Mouse (Mus musculus) urinary bladder, postnatal 36 days (tissue): Measurements from ENCODE around the gene Gbf1.
"Not testable (repeated sequence)": the region's sequence is repeated elsewhere in the genome, so short reads cannot be mapped to it uniquely, and the experiment has no call there.

ENCODE experiments used
- DNase-seq, 2 experiments: peaks; one replicate each; pipeline ENCODE4 v3.0.0; 2022; ENCODE audit warnings: low spot score in 2 of 2, mixed read lengths in 1 of 2

The Gbf1 gene

DNA sequence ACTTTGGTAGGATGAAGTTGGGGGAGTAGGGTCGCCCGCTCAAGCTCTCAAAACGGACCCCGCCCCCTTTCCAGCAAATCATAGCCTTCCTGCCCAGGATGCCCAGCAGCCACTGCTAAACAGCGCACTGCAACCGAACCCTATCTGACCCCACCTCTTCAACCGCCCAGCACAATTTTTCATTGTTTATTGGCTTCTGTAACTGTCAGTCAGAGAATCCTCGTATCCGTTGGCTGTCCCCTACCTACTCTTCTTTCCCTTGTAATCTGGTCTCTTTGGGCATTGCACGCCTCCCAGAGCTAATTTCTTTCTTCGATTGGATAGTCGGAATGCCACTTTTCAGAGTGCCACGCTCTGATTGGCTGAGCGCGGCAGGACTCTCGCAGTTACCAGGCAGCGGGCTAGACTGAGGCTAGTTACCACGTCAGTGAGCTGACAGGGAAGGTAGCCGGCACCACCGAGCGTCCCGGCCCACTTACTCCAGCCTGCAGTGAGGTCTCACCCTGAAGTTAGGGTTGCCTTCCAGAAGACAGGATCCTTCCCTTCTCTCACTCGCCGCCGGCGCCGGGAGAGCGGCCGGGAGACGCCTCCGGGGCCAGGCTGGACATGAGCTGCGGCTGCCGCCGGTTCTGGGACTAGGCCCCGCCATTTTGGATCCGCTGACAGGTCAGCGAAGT lies at the start of gene Gbf1:
TSS of gene Gbf1 (plus strand) at position 383 of the 677 bp plus-strand sequence.
- DNase-seq, result peak; percentile 90 to 93

DNA sequence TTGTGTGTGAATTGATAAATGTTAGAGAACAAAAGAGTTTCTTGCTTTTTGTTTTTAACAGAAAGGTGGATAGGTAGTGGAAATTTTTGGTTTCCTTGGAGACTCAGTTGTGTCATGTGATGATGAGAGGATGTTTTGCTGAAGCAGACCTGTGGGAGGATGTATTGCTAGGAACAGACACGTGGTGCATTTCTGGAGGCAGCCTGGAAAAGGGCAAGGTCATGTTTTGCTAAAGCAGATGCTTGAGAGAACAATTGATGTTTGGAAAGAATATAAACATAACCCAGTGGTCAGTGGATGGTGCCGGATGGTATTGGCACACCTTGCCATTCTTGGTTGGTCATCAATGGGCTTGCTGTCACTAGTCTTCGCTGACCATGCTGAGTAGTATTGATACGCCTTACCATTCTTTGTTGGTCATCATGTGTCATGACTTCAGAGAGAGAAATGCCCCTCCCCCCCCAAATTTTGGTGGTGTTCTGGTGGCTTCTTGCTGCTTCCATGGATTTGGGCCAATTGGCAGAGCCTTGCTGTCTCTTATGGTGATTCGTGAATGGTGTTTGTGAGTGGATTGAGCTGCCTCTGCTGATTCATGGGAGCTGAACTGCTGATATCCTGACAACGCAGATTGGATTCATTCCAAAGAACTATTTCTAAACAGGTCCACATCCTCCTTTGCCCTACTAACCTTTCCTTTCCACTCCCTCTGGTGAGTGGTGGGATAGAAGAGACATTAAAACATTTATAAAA lies 48.7 kb upstream of the Gbf1 start:
- DNase-seq, result no peak

DNA sequence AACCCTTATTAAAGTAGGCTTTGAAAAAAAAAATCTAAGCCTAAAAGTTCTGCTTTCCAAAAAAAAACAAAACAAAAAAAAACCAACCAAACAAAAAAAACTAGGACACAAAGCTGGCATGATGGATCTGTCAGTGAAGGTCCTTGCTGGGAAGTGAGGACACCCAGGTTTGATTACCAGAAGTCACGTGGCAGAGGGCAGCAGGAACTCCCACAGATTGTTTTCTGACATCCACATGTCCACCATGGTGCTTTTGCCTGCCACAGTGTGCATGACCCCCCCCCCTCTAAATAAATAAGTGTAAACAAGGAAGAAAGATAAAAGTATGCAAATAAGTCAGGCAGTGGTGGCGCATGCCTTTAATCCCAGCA lies 48.1 kb upstream of the Gbf1 start:
- no peak for DNase-seq

DNA sequence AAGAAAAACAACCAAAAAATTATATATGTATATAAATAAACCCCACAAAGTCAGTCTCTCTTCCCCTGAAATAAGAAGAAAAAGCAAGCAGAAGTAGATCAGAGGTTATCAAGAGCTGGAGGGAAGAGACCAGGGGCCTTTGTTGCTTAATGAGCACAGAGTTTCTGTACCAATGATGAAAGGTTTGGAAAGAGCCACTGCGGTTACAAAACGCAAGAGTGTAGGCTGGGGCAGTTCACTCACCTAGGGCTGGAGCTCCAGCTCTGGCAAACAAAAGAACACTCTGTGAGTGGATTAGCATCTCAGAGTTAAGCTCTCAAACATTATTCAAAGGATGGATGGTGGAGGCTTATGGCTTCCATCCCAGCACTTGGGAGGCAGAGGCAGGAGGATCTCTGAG lies 42.1 kb upstream of the Gbf1 start:
- no peak for DNase-seq

DNA sequence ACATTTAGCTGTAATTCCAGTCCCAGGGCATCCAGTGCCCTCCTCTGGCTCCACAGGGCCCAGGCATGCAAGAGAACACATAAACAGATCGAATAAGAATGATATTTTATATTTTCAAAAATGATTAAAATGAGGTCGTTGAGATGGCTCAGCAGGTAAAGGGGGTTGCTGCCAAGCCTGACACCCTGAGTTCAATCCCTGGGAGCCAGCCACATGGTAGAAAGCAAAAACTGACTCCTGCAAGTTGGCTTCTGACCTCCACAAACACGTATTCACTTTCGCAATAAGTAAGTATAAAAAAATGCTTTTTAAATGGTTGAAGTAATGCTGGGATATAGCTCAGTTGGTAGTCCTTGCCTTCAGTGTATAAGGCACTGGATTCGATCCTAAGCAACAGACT lies 41.5 kb upstream of the Gbf1 start:
- no peak for DNase-seq

DNA sequence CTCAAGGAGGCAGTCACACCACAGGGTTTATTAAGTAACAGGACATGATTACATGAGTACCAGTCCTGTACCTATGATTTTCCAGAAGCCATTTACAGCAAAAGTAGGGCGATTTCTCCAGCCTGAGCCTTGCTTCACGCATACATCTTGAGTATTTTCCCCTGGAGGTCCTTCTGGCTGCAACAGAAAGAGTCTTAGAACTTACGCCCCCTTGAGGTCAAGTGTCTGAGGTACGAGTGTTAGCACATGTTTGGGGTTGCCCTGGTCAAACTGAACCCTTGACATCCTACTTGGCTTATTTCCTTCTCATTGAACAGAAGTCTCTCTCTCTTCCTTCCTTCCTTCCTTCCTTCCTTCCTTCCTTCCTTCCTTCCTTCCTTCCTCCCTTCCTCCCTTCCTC lies 37.7 kb upstream of the Gbf1 start:
- DNase-seq, result no peak

DNA sequence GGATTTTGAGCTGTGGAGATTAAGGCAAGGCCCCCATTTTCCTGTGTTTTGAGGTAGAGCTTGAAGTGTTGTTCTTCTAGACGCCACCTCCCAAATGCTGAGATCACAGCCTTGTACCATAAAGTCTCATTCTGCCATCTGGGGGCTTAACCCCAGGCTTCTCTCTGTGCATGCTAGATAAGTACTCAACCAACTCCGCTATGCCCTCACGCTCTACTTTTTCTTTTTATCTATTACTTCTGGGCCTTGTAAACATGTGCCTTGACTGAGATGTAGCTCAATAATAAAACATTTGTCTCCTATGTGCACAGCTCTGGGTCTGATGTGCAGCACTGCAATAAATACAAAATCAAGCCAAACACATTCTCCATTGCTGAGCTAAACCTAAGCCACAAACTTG lies 32.9 kb upstream of the Gbf1 start:
- DNase-seq, result no peak

DNA sequence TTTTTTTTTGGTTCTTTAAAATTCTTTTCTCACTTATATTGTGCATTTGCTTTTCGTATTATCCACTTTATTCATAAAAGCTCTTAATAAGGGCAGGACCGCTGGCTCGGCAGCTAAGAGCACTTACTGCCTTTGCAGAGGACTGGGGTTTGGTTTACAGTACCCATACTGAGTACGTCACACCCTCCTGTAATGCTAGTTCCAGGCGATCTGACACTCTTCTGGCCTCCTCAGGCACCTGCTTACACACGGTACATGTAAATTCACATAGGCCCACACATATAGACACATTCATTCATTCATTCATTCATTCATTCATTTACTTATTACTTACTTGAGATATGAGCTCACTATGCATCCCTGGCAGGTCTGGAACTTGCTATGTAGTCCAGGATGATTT lies 31.4 kb upstream of the Gbf1 start:
- no peak for DNase-seq

DNA sequence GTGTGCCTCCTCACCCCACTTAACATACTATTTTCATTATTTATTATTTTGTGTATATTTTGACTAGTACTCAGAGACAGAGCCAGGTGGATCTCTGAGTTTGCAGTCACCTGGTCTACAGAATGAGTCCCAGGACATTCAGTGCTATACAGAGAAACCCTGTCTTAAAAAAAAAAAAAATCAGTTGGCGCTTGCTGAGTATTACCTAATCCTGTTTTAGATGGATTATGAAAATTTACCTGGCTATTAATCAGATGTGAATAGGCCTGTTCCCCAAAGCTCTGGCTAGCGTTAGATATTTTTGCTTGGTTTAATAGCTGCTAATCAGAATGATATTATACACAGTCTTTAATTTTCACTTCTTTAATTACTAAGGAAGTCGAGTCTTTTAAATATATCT lies 28.4 kb upstream of the Gbf1 start:
- no peak for DNase-seq

DNA sequence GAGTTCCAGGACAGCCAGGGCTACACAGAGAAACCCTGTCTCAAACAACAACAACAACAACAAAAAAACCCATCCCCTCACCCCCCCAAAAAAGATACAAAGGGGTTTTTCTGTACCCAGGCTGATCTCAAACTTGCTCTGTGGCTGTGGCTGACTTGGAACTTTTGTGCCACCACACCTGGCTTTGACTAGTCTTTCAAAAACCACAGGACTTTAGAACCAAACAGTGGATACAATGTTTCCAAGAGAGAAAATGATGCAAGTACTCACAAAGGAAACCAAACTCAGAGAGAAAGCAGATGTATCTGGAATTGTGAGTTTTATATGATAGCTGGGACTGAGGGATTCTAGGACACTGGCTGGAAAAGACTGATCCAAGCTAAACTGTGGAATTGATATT lies 27.7 kb upstream of the Gbf1 start:
- no peak for DNase-seq

DNA sequence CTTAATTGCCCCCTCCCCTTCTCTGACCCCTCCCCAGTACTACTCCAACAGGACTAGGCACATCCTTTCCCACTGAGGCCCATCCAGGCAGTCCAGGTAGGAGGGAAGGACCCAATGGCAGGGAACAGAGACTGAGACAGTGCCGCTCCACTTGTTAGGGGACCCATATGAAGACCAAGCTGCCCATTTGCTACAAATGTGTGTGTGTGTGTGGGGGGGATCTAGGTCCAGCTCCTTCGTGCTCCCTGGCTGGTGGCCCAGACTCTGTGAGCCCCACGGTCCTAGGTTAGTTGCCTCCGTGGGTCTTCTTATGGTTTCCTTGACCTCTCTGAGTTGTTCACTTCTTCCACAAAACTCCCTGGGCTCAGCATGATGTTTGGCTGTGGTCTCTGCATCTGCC lies 26.0 kb upstream of the Gbf1 start:
- DNase-seq, result no peak

DNA sequence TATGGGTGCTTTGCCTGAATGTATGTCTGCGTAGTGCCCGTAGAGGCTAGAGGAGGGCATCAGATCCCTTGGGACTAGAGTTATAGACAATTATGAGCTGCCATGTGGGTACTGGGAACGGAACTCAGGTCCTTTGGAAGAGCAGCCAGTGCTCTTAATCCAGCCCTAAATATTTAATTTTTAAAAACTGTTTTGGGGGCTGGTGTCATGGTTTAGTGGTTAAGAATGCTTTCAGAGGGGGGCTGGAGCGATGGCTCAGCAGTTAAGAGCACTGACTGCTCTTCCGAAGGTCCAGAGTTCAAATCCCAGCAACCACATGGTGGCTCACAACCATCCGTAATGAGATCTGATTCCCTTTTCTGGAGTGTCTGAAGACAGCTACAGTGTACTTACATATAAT lies 22.6 kb upstream of the Gbf1 start:
- not testable (repeated sequence) for DNase-seq

DNA sequence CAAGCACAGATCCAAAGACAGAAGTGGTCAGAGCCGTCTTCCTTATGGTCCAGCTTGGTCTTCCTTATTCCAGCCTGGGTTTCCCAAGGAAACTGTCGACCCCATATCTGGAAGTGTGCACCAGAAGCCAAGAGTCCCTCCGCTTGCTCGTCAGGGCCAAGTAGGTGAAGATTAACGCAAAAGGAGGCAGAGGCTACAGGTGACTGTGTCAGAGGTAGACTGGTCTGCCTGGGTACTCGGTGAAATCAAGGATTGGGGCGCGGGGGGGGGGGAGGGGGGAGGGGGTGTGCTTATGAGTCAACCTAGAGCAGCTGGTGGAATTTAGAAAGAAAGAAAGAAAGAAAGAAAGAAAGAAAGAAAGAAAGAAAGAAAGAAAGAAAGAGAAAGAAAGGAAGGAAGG lies 21.0 kb upstream of the Gbf1 start:
- DNase-seq, result no peak

DNA sequence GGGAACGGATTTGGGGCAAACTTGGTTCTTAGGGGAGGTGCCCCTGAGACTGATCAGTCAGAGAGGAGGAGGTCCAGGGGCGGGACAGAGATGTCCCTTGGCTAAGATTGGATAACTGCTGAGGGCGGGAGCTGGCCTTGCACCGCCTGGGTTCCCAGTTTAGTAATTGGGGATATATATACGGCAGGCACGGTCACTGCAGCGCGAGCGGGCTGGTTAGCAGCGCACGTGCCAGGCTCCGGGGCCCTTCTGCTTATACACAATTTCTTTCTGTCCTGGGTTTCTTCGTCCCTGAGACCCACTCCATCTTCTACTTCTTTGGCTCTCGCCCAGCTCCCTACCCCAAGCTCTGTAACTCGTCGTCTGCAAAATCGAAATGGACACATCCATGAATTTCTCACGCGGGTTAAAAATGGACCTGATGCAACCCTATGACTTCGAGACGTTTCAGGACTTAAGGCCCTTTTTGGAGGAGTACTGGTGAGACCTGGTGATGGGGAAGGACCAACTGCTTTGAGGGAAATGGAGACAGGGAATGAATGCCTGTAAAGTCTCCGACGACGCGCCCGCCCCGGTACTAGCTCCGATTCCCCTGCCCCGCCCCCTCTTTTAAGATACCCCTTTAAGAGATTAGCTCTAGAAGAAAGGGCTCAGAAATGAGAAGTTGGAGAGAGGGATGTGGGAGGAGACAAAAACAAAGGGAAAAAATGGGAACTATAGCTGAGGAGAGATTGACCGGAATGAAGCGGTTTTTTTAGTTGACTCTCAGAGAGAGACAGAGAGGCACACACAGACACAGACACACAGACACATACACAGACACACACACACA lies 20.4 kb upstream of the Gbf1 start, which contains the start of gene Elovl3:
TSS of gene Elovl3 (plus strand) at position 204 of the 832 bp plus-strand sequence.
- peak; percentile 20 to 61 for DNase-seq

DNA sequence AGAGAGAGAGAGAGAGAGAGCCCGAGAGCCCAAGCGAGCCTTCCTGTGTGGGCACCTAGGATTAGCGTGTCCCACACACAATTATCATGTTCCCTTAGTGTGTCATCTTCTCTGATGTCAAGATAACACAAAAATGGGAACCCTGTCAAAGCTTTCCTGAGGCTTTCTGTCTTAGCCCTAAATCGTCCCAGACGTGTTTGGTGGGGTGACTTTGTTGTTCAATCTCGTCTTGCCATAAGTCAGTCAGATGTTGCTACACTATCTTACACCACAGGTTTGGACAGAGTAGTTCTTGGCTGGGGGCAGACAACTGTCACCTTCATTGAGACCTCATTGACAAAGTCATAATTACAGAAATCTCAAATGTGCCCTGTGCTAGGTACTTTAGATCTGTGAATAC lies 19.7 kb upstream of the Gbf1 start:
- DNase-seq, result no peak

DNA sequence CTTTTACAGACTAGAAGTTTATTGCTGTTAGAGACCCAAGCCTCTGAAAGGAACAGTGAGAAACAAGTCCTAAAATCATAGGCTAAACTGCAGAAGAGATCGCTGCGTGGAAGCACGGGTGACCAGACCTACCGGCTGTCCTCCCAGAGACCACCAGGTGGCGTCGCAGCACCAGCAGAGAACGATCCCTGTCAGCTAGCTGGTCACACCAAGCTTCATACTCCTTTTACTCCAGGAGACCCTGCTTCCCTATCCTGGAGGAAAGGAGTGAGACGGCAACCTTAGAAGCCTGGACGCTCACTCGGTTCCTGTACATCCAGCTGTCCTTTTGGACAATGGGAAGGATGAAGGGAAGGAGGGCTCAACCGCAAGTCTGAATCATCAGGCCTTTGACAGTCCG lies 17.0 kb upstream of the Gbf1 start:
- DNase-seq, result peak; percentile 84 to 88

DNA sequence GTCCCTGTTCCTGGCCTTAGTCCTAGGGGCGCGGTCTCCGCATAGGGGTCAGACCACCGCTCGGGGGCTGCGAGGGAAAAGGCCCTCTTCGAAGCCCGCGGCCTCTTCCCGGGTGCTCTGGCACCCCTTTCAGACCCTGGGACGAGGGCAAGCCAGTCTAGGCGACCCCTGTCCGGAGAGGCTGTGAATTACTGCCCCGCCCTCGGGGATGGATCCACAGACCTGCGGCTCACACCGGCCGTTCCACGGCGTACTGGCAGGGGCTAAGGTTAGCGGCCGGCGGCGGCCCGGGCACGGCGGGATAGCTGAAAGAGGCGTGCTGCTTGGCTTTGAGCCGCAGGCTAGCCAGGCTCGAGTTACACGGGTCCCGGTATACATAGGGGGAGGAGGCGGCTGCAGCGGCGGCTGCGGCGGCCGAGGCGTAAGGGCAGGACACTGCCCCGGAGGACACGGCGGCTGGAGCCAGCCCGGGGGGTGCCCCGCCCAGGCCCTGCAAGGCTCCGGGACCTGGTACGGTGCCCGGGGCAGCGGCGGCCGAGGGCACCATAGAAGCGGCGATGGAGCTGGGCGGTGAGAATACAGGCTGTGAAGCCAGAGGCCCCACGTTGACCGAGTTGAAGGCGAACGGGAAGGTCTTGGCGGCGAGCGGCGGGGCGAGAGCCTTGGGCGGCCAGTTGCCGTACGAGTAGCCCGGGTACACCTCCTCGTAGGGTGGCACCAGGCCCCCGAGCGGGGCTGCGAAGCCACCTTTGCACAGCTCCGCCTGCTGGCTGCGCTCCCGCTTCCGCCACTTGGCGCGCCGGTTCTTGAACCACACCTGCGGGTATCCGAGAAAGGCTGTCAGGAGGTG lies 16.3 kb upstream of the Gbf1 start:
- peak; percentile 51 to 52 for DNase-seq

DNA sequence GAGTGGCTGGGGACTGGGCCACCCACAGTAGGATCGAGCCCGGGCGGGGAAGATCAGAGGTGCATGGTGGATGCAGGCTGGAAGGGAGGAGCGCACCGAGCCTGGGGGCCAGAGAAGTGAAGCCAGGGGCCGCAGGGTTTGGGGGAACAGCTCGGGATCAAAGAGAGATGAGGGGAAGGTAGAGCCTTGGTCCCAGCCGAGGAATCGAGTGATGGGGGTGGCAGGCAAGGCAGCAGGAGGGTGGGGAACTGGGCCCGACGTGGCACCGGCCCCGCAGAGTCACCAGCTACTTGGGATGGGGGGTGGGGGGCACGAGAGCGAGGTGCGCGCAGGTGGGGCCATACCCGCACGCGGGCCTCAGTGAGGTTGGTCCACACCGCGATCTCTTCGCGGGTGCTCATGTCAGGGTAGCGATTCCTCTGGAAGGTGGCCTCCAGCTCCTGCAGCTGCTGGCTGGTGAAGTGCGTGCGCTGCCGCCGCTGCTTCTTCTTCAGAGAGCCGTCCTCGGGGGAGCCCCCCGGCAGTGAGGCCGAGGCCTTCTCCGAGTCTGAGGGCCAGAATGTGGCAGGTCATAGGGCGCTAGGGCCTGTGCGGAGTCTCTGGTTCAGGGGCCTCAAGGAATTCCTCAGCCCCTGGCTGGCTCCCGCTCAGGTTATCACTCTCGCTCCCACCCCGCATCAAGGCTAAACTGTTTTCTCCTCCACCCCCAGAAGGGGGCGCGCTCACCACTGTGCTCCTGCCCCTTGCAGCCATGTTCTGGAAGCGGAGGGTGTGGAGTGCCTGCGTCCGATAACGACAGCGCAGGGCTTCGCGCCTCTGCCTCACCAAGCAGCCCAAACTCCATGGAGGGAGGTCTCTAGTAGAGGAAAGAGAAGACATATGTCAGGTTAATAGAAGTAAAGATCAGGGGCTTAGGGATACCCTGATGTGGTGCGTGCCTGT lies 15.4 kb upstream of the Gbf1 start:
- DNase-seq, result peak; percentile 58 to 63

DNA sequence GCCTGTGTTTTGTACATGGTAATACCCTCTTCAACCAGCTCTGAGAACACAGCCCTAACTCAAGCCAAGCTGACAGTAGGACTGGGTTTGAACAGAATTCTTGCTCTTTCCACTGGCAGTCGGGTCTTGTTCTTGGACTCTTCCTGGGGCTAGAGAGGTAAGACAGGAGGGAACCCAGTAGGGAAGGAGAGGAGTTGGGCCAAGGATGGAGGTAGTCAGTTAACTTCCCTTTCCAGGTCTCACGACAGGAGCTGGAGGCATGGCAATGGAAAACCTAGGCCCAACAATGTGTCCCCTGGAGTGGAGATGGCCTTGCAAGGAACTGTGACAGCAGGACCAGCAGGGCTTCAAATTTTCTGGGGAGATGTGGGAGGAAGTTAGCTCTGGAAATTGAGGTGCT lies 12.0 kb upstream of the Gbf1 start:
- DNase-seq, result no peak

DNA sequence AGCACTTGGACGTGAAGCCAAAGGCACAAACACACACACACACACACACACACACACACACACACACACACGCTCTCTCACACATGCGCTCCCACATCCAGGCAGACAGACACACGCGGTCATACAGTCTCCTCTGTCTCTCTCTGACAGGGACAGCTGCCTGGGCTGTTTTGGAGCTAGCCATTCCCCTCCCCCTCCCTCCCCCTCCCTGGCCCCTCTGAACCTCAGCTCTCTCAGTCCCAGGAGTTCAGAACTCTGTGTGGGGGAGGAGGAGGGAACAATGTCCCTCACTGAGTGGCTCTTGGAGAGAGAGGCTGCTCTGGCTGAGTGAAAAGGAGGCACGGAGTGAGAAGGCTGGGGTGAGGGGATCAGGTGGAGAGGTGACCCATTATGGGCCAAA lies 11.2 kb upstream of the Gbf1 start:
- no peak for DNase-seq
